Mouse (Mus musculus) CH12.LX (cell line): Measurements from ENCODE around the gene Ndufs2. TPM values are rescaled to one million over a fixed set of nuclear protein-coding genes. Genes with fewer than 3 reads are reported as not detected.

Experiments
- DNase-seq: peaks from one replicate; pipeline ENCODE4 v3.0.0-alpha.2; 2013; ENCODE audit errors: extremely low read depth
- H3K27ac ChIP-seq: 2 replicates; pipeline ENCODE4 v1.5.1; 2012; ENCODE audit warnings: low read depth, mild to moderate bottlenecking, control low read depth, moderate library complexity; ENCODE audit not compliant: insufficient read depth
- H3K27me3 ChIP-seq: replicated peaks from 2 replicates; pipeline ENCODE3; 2012; ENCODE audit warnings: inconsistent platforms
- H3K36me3 ChIP-seq, 2 experiments: replicated peaks in 1 of 2; 2 replicates each; pipeline versions ENCODE3 to v1.6.1; 2012; ENCODE audit warnings: inconsistent platforms in 1 of 2, low read length in 1 of 2, mild to moderate bottlenecking in 1 of 2, mixed read lengths in 1 of 2, moderate library complexity in 1 of 2; ENCODE audit not compliant: control insufficient read depth in 1 of 2, insufficient read depth in 1 of 2
- H3K4me1 ChIP-seq, 2 experiments: 2 replicates each; pipeline ENCODE4 v1.6.1; 2012; ENCODE audit warnings: inconsistent platforms in 1 of 2, moderate library complexity in 1 of 2; ENCODE audit not compliant: insufficient read depth in 2 of 2, control insufficient read depth in 1 of 2
- H3K4me2 ChIP-seq: 2 replicates; pipeline ENCODE4 v1.6.1; 2012; ENCODE audit warnings: low read depth, mild to moderate bottlenecking, control low read depth; ENCODE audit not compliant: poor library complexity, insufficient read depth, severe bottlenecking
- H3K4me3 ChIP-seq, 3 experiments: fragments of 150-350 bp in 1 of 3; sonication (generic) in 1 of 3; replicated peaks in 1 of 3; 2 replicates each; pipeline versions ENCODE3 to v1.5.1; 2011 to 2012; ENCODE audit warnings: low read depth in 2 of 3, low read length in 2 of 3, mild to moderate bottlenecking in 2 of 3, moderate library complexity in 2 of 3, control low read depth in 1 of 3, improper control_type of control experiment in 1 of 3, inconsistent platforms in 1 of 3, mixed read lengths in 1 of 3; ENCODE audit not compliant: poor library complexity in 1 of 3
- H3K79me2 ChIP-seq: replicated peaks from 2 replicates; pipeline ENCODE4 v1.6.1; 2012; ENCODE audit warnings: mild to moderate bottlenecking, moderate library complexity; ENCODE audit not compliant: control insufficient read depth, poor library complexity, insufficient read depth, severe bottlenecking; ENCODE audit errors: extremely low read depth
- H3K9ac ChIP-seq: 2 replicates; pipeline ENCODE4 v1.6.1; 2012; ENCODE audit warnings: low read depth, mild to moderate bottlenecking, control low read depth, moderate library complexity; ENCODE audit not compliant: insufficient read depth
- H3K9me3 ChIP-seq: replicated peaks from 2 replicates; pipeline ENCODE3; 2012; ENCODE audit warnings: low read length, inconsistent platforms, mixed read lengths
- CHD1 ChIP-seq: IDR thresholded peaks from 2 replicates; pipeline ENCODE4 v1.6.1; 2012; ENCODE audit warnings: low read depth, low read length, improper control_type of control experiment, inconsistent platforms
- CHD2 ChIP-seq: IDR thresholded peaks from 2 replicates; pipeline ENCODE4 v1.6.1; 2011; ENCODE audit warnings: low read length, improper control_type of control experiment
- ELF1 ChIP-seq: IDR thresholded peaks from 2 replicates; pipeline ENCODE4 v1.6.1; 2014; ENCODE audit warnings: low read depth, mild to moderate bottlenecking, inconsistent platforms, low read length, improper control_type of control experiment
- HCFC1 ChIP-seq: IDR thresholded peaks from 2 replicates; pipeline ENCODE4 v1.6.1; 2012; ENCODE audit warnings: low read depth, mild to moderate bottlenecking, inconsistent platforms, low read length, improper control_type of control experiment
- IRF4 ChIP-seq: IDR thresholded peaks from 2 replicates; pipeline ENCODE4 v1.6.1; 2014; ENCODE audit warnings: low read depth, mild to moderate bottlenecking, inconsistent platforms, low read length, improper control_type of control experiment
- KAT2A ChIP-seq: IDR thresholded peaks from 2 replicates; pipeline ENCODE4 v1.6.1; 2012; ENCODE audit warnings: low read length, improper control_type of control experiment, inconsistent platforms; ENCODE audit not compliant: insufficient replicate concordance
- MAX ChIP-seq: IDR thresholded peaks from 2 replicates; pipeline ENCODE4 v1.6.1; 2011; ENCODE audit warnings: low read length, improper control_type of control experiment
- MEF2A ChIP-seq: IDR thresholded peaks from 2 replicates; pipeline ENCODE4 v1.6.1; 2014; ENCODE audit warnings: low read depth, mild to moderate bottlenecking, inconsistent platforms, low read length, improper control_type of control experiment, borderline replicate concordance
- MXI1 ChIP-seq: IDR thresholded peaks from 2 replicates; pipeline ENCODE4 v1.6.1; 2011; ENCODE audit warnings: mild to moderate bottlenecking, low read depth, low read length, improper control_type of control experiment
- NELFE ChIP-seq: IDR thresholded peaks from 2 replicates; pipeline ENCODE4 v1.6.1; 2011; ENCODE audit warnings: low read depth, low read length, improper control_type of control experiment
- NRF1 ChIP-seq: IDR thresholded peaks from 2 replicates; pipeline ENCODE4 v1.6.1; 2014; ENCODE audit warnings: low read depth, mild to moderate bottlenecking, inconsistent platforms, low read length, improper control_type of control experiment, moderate library complexity
- POLR2A ChIP-seq: IDR thresholded peaks from 2 replicates; pipeline ENCODE4 v1.6.1; 2011; ENCODE audit warnings: low read depth, mild to moderate bottlenecking, improper control_type of control experiment, low read length
- POLR2AphosphoS2 ChIP-seq: IDR thresholded peaks from 2 replicates; pipeline ENCODE4 v1.6.1; 2011; ENCODE audit warnings: low read depth, low read length, improper control_type of control experiment
- SIN3A ChIP-seq: IDR thresholded peaks from 2 replicates; pipeline ENCODE4 v1.6.1; 2012; ENCODE audit warnings: low read length, improper control_type of control experiment, inconsistent platforms
- SMC3 ChIP-seq: IDR thresholded peaks from 2 replicates; pipeline ENCODE4 v1.6.1; 2011; ENCODE audit warnings: low read depth, low read length, improper control_type of control experiment
- TBP ChIP-seq: conservative IDR thresholded peaks from 2 replicates; pipeline ENCODE4 v1.6.1; 2011; ENCODE audit warnings: low read depth, low read length, improper control_type of control experiment
- TCF12 ChIP-seq: IDR thresholded peaks from 2 replicates; pipeline ENCODE4 v1.6.1; 2014; ENCODE audit warnings: low read depth, mild to moderate bottlenecking, inconsistent platforms, low read length, improper control_type of control experiment
- UBTF ChIP-seq: IDR thresholded peaks from 2 replicates; pipeline ENCODE4 v1.6.1; 2012; ENCODE audit warnings: low read depth, mild to moderate bottlenecking, inconsistent platforms, low read length, improper control_type of control experiment, moderate library complexity
- ZMIZ1 ChIP-seq: IDR thresholded peaks from 2 replicates; pipeline ENCODE4 v1.6.1; 2012; ENCODE audit warnings: low read depth, mild to moderate bottlenecking, inconsistent platforms, low read length, improper control_type of control experiment
- dilution Hi-C: fragments of 300-500 bp; cut with MboI; formaldehyde crosslinking; loops from 2 replicates; pipeline ENCODE4 v1.14.3; 2020; ENCODE audit warnings: low sequenced_read_pairs; ENCODE audit not compliant: extremely low pct_unique_long_range_greater_than_20kb, extremely low pct_ligation_motif_present
- in situ Hi-C: fragments of 300-500 bp; cut with MboI; formaldehyde crosslinking; loops from 3 replicates; pipeline ENCODE4 v1.14.3; 2019; ENCODE audit warnings: low sequenced_read_pairs, low pct_ligation_motif_present, low pct_unique_long_range_greater_than_20kb, mixed read lengths
- polyA plus RNA-seq: library from polyadenylated mRNA; unstranded; fragments of >175 nt; gene quantifications from 2 replicates; pipeline ENCODE4 v1.2.1, GENCODE M21; 2012; ENCODE audit warnings: low read depth; ENCODE audit not compliant: insufficient read length
- total RNA-seq, 2 experiments: library from RNA; depleted of rRNA; stranded (reverse); fragments of 300-350 nt in 1 of 2; fragments of >200 nt in 1 of 2; gene quantifications; 2 replicates each; pipeline ENCODE4 v1.2.3; 2012 to 2014

Ndufs2 gene
- total and polyA plus RNA-seq, 3 experiments = 242 to 265 (median 242) TPM

GRCm38 (mm10) chr1:171287136-171288081 lies 36.2 kb upstream of the Ndufs2 start, which contains the start of gene Usp21:
Usp21 (minus strand) TSS chr1:171287991.
- Histone ChIP-seq H3K4me1 (peaks cover 5 to 36% of the 10 kb centered on the region in 2 experiments; a peak in 3 of 4 replicates), H3K27ac (peak within 1 kb of the TSS; percentile 40), H3K36me3 (peaks cover 40 to 70% of the 10 kb centered on the region in 2 experiments), H3K4me3 (peak within 1 kb of the TSS; percentile 70 to 83 (median 81)), H3K9me3 (no peaks in the 10 kb centered on the region)
- dilution Hi-C loops = no loop called here
- in situ Hi-C loops = no loop called here
- TF ChIP-seq MAX = no peak
- TF ChIP-seq NRF1 = peak; percentile 95
- peak; percentile 72 for TF ChIP-seq SIN3A
- no peak for TF ChIP-seq SMC3
- peak; percentile 57; the same call in 1 of the 2 replicates for TF ChIP-seq ZMIZ1
- TF ChIP-seq CHD2 = no peak
- TF ChIP-seq POLR2AphosphoS2 = peak; percentile 90
- 0 out of 2 replicates have a peak, but pooled peaks have one; percentile 62 for TF ChIP-seq TBP
- TF ChIP-seq NELFE = peak; percentile 87
- TF ChIP-seq MXI1 = peak; percentile 78
- TF ChIP-seq TCF12 = peak; percentile 99
- TF ChIP-seq IRF4 = peak; percentile 37; the same call in 1 of the 2 replicates
- TF ChIP-seq ELF1 = peak; percentile 74
- peak; percentile 89 for TF ChIP-seq POLR2A
- peak; percentile 88 for TF ChIP-seq HCFC1
- TF ChIP-seq CHD1 = no peak
- no peak for TF ChIP-seq UBTF
- peak; percentile 54; the same call in 1 of the 2 replicates for TF ChIP-seq MEF2A
- TF ChIP-seq KAT2A = peak; percentile 77; the same call in 1 of the 2 replicates
- TF ChIP-seq, all 38 proteins: peak for 14
- peak within 1 kb of the TSS; percentile 87 for H3K9ac ChIP-seq
- peak; percentile 91 for DNase-seq
- H3K27me3 ChIP-seq = no peaks in the 10 kb centered on the region
- peaks cover 12% of the 10 kb centered on the region for H3K79me2 ChIP-seq
- peak within 1 kb of the TSS; percentile 76 for H3K4me2 ChIP-seq
